Mouse (Mus musculus) cerebellum, adult 8-10 months (tissue): ENCODE measurements around the gene Csrp2.

Source experiments
- DNase-seq: peaks from one replicate; pipeline ENCODE4 v3.0.0; 2022

The Csrp2 gene

GRCm38 (mm10) chr10:110919531-110920343 is at the start of gene Csrp2:
Gene Csrp2, plus strand, starts transcription at chr10:110919789.
- DNase-seq = peak; percentile 71

GRCm38 (mm10) chr10:110874853-110875252 is 44.7 kb upstream of the Csrp2 start:
- no peak for DNase-seq

GRCm38 (mm10) chr10:110876956-110877355 is 42.6 kb upstream of the Csrp2 start:
- no peak for DNase-seq

- no peak for DNase-seq
Observed at GRCm38 (mm10) chr10:110877851-110878250, 41.7 kb upstream of the Csrp2 start.

- DNase-seq = no peak
Observed at GRCm38 (mm10) chr10:110878641-110879040, 40.9 kb upstream of the Csrp2 start.

- no peak for DNase-seq
Observed at GRCm38 (mm10) chr10:110879426-110880066, 40.0 kb upstream of the Csrp2 start.

- no peak for DNase-seq
Observed at GRCm38 (mm10) chr10:110881346-110881745, 38.2 kb upstream of the Csrp2 start.

- peak; percentile 17 for DNase-seq
Observed at GRCm38 (mm10) chr10:110882701-110883100, 36.9 kb upstream of the Csrp2 start.

- DNase-seq = no peak
Observed at GRCm38 (mm10) chr10:110890656-110891272, 28.8 kb upstream of the Csrp2 start.

GRCm38 (mm10) chr10:110899744-110900501 is 19.7 kb upstream of the Csrp2 start:
- no peak for DNase-seq

- DNase-seq = no peak
Observed at GRCm38 (mm10) chr10:110903862-110904261, 15.7 kb upstream of the Csrp2 start.

GRCm38 (mm10) chr10:110916666-110917344 is 2.8 kb upstream of the Csrp2 start:
- no peak for DNase-seq

- no peak for DNase-seq
Observed at GRCm38 (mm10) chr10:110917521-110917920, 2.1 kb upstream of the Csrp2 start.

- DNase-seq = no peak
Observed at GRCm38 (mm10) chr10:110918414-110919391, 886 bp upstream of the Csrp2 start.

GRCm38 (mm10) chr10:110920368-110920950 is 870 bp downstream of the Csrp2 start:
- DNase-seq = no peak

GRCm38 (mm10) chr10:110921890-110922289 is 2.3 kb downstream of the Csrp2 start:
- DNase-seq = no peak

GRCm38 (mm10) chr10:110922612-110923011 is 3.0 kb downstream of the Csrp2 start:
- DNase-seq = no peak

GRCm38 (mm10) chr10:110927491-110927890 is 7.9 kb downstream of the Csrp2 start:
- DNase-seq = no peak

GRCm38 (mm10) chr10:110929756-110930155 is 10.2 kb downstream of the Csrp2 start:
- DNase-seq = no peak

- no peak for DNase-seq
Observed at GRCm38 (mm10) chr10:110931161-110931912, 11.7 kb downstream of the Csrp2 start.
